Mouse (Mus musculus) thymus, adult 2 months (tissue): ENCODE data around the gene Drd2.

Experiments
- CTCF ChIP-seq: fragments of 200-500 bp; IDR thresholded peaks from 2 replicates; pipeline ENCODE4 v1.5.1; 2012; ENCODE audit warnings: mild to moderate bottlenecking, control low read depth, low read length, moderate library complexity, borderline replicate concordance; ENCODE audit not compliant: control insufficient read depth, poor library complexity, insufficient read depth; ENCODE audit errors: extremely low read depth
- POLR2A ChIP-seq: fragments of 200-500 bp; IDR thresholded peaks from 2 replicates; pipeline ENCODE4 v1.6.1; 2012; ENCODE audit warnings: mild to moderate bottlenecking, low read length, control low read depth, moderate library complexity; ENCODE audit not compliant: control insufficient read depth, poor library complexity, insufficient read depth; ENCODE audit errors: extremely low read depth

DNA sequence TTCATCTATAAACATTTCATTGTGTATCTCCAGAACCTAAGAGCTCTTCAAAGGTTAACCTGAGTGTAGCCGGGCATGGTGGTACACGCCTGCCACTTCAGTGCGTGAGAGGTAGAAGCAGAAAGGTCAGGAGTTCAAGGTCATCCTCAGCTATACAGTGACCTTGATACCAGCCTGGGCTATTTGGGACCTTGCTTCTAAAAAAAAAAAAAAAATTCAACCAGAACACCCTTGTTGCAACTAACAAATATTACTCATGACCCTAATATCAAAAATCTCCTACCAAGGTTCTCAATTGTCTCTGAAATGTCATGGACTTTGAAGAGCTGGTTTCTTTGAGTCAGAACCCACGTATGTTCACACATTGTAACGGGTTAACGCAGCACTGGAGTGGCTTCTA, 44.4 kb downstream of the Drd2 start:
- TF ChIP-seq POLR2A (no peak), CTCF (no peak)
